Mouse (Mus musculus) fat pad, adult 2 months (tissue): ENCODE results near the gene Ccdc125.

Experiments
- DNase-seq: peaks from one replicate; pipeline ENCODE4 v3.0.0-alpha.2; 2011; ENCODE audit warnings: low read depth, low spot score; ENCODE audit errors: extremely low read depth

Ccdc125 gene

DNA sequence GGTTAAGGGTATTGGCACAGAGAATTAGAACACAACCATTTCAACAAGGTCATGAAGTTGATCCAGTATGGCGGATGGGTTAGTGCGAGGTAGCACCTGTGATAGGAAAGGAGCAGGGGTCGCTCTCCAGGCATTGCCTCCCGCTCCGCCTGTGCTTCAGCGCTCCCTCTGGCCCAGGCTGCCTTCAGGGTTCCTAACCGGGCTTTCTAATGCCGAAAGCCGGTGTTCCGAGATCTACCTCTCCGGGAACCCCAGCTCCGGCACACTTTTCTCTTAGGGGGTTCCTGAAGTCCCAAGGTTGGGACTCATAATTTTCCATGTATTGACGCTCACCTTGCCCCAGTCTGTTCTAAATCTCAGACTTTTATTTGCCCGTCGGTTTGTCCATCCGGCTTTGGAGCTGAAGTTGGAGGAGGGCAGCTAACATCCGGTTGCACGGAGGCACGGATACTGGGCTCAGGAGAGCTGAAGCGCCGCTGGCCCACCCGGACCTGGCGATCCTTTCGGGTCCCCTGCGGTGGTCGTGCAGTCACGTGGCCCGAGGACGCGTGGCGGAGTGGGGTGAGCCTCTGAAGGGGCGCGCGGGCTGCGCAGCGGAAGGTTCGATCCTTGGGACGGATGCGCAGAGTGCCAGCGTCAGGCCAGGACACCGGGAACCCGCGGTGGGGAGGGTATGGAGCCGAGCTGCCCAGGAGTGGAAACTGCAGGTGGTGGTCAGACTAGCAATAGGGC lies at the start of gene Ccdc125:
Gene Ccdc125, plus strand, starts transcription at position 427 of the 732 bp plus-strand sequence.
- no peak for DNase-seq

DNA sequence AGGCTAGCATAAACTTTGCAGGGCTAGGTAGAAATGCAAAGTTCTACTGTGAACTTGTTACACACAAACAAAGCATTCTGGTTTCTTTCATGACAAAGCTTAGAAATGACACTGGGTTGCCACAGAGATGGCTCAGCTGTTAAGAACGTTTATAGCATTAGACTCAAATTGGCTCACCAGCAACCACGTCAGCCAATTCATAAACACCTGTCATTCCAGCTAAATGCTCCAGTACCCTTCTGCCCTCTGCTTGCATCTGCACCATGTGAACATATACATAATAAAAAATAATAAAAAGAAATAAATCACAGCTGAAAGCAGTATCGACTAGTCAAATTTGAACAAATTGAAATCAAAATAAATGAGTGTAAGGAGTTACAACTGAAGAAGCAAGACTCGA lies 47.3 kb upstream of the Ccdc125 start:
- no peak for DNase-seq

DNA sequence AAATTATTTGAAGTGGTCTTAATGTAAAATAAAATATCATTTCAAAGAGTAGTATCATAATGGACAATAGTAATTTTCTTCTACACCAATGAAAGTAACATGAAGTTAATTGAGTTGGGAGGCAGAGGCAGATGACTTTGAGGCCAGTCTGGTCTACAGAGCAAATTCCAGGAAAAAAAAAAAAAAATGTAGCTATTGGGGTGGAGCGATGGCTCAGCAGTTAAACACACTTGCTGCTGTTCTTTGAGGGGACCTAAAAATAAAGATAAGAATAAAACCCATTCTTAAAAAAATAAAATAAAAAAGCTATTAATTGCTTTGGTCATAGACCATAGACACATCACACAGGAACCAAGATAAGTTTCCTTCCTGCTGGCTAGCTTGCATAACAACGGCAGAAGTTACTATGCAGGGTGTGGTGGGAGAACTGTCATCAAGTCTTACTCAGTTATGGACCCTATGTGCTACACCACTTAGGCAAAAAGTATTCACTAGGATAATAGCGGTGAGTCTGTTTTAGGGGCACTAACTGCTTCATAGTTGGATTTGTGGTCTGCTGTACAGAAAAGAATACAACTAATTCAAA lies 35.3 kb upstream of the Ccdc125 start:
- DNase-seq: no peak

DNA sequence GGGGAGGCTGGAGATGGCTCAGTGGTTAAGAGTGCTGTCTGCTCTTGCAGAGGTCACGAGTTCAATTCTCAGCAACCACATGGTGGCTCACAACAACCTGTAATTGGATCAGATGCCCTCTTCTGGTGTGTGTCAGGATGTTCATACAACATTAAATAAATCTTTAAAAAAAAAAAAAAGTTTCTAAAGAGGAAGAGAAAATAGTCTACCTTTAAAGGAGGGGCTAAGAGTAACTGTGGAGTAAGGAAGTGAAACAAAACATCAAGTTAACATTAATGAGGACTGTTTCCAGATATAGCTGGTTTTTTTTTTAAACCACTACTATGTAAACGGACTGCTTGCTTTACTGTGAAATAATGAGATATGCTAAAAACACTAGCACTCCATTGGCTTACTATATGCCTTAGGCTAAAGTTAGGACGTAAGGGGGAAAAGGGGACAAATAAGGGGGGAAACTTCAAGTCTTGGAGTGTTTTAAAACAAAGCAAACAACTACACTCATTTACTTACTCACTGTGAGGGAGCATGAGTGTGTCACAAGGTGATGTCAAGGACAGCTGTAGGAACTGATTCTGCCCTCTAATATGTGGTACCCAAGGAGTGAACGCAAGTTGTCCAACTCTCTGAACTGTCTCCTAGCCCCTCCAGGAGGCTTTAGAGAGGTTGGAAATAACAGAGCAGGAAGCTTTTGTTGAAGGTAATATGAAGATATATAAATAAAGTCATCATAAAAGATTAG lies 26.9 kb upstream of the Ccdc125 start:
- DNase-seq: no peak

DNA sequence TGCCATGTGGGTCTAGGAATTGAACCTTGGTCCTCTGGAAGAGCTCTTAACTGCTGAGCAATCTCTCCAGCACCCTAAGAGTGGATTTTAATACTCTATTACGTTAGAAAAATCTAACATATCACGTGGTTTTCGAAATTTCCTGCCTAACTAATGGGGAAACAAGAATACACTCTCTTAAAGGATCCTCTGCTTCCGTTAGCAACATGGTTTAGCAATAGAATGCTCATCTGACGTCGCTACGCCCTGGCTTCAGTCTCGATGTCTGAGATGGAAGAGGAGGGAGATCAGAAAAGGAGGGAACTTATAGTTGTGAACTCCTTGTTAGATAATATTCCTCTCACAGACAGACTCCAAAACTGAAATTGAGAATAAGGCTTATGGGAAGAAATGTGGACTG lies 21.3 kb upstream of the Ccdc125 start:
- no peak for DNase-seq

DNA sequence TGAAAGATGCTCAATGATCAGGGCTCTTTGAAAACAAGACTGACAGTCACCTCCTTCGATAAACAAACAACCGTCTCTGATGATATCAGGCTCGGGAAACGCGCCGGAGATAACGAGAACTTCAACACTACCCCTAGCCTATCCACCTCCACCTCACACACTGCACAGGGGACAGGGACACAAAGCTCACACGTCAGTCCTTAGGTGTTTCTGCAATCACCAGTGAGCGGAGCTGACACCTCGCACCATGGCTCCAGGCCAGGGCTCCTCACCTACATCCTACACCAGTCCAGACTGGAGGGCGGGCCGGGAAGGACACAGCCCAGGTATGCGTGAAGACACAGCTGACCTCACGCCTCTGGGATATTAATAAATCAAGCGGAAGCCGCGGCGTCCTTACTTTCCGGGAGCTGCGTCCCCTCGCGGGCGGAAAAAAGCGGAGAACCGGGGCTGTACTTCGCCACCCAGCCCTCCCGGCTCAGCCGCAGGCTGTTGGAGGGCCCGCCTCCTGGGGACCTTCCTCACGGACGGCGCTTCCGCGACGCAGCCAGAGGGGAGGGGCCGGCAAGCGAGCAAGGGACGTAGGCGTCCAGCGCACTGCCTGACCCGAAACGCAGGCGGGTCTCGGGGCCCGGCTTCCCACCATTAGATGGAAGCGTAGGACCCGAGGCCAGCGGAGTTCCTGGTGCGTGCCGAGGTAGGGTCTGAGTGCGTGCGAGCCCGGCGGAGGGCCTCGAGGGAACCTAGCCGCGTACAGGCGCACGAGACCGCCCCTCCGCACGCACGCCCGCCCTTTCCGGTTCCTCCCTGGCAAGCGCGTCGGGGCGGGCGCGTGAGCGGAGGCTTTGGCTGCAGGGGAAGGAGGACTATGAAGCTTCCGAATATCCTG lies 18.7 kb upstream of the Ccdc125 start, which contains the start of the genes Ak6 and Rad17:
Gene Ak6, plus strand, starts transcription at position 430 of the 889 bp plus-strand sequence.
Gene Rad17, minus strand, starts transcription at position 502 of the 889 bp plus-strand sequence.
- DNase-seq: peak; percentile 40

DNA sequence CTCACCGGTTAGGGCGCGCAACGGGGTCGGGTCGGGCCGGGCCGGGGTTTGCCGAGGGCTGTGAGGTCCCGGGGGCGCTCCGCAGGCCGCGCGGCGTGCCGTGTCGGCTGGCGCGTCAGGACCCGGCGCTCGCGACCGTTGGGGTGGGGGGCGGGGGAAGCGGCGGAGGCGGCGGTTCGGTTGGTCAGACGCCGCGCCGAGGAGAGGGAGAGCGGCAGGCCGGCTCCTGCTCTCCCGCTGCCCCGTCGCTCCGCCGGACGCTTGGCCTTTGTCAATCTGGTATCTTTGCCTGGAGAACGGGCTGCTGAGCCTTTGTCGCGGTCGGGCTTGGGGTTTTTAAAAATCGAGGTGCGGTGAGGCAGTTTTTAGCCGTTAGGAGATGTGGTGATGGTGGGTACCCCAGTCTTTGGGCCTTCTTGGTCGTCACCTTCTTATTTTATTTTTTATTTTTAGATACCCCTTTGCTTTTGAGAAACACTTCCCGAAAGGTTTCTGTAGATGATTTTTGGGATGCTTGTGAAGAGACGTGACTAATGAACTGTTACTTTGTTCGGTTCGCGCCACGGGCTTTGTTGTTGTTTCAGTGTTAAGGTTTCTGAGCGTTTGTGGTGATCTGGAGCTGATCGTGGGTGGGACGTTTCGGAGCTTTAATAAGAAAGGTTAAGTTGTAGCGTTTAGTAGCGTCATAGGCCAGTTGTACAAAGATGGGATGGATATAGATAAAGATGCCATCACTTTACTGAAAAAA lies 17.9 kb upstream of the Ccdc125 start, which contains the start of gene Taf9:
Gene Taf9, plus strand, starts transcription at position 141 of the 748 bp plus-strand sequence.
- no peak for DNase-seq

DNA sequence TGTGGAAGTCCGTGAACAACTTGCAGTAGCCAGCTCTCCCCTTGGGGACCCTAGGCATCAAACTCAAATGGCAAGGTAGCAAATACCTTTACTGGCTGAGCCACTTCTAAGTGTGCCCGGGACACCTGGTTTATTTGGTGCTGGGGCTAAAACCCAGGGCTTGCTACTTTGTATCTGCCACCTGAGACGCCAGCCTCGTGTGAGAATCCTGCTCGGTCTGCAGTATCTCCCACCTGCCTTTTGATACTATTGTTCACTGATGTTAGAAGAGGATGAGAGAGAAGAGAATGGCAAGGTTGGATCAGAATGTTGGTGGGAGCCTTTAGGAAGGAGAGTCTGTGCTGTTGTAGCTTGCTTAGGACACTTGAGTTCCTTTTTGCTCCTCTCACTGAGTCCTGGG lies 11.4 kb upstream of the Ccdc125 start:
- DNase-seq: no peak

DNA sequence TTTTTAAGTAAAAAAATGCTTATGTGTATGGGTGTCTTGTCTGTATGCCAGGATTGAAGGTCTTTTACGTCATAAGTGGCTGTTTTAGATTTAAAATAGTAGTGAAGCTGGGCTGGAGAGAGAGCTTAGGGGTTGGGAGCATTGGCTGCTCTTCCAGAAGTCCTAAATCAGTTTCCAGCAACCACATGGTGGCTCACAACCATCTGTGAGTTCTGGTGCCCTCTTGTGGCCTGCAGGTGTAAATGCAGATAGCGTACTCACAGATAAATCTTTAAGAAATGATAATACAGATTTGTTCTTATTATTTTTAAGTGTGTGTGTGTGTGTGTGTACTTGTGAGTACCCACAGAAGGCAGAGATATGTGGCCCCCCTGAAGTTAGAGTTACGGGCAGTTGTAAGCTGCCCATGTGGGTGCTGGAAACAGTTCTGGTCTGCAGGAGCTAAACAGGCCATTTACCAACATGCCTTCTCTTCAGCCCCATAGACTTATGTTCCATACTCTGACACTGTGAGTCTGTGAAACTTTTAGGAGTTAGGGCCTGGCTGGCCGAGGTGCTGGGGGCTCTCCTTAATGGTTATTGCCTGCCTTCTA lies 9.6 kb upstream of the Ccdc125 start:
- DNase-seq: no peak

DNA sequence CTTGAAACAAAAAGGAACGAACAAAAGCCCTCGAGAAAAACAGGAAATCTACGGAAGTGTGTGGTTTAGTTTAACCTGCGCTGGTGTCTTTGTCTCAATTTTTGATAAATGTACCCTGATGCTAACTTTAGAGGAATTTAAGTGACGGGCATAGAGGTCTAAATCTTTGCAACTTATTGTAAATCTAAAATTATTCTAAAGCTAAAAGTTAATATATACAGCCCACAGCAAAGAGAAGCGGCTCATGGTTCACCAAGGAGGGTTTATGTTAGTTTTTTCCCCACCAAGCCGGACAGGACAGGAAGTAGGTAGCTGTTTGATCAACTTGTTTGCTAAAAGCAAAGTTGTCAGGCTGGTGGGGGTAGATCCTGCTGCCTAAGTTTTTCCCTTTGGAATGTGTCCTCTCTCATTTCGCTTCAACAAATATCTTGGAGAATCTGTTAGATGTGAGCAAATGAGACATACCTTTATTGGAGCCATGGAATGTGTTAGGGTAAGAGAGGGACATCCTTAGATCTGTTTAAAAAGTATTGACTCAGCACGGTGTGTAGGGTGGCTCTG lies 744 bp downstream of the Ccdc125 start:
- no peak for DNase-seq

DNA sequence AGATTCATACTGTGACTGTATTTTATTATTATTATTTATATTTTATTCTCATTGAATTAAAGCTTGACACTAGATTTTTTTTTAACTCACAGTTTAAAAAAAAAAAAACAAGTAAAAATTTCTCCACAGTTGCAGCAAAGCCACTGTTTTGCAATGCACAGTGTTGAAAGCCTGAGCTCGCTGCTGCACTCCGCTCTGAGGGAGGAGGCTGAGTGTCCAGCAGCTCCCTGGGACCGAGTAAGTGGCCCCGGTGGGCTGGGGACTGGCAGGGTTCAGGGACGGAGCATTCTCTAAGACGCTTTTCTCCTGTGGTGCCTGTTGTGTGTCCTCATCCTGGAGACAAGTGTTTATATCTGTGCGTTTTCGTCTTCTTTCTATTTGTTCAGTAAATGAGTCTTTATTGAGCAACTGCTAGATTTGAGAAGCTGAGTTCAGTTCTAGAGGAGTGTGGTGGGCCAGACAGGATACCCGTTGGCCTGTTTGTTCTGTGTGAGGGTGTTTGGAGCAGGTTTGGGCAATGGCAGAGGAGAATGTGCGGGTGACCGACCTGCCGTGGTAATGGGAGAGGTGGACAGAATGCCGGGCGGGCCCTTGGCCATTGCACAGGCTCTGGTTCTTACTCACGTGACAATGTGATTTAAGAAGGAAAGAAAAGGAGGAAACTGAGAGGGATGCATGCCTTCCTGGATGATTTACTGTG lies 6.6 kb downstream of the Ccdc125 start:
- no peak for DNase-seq

DNA sequence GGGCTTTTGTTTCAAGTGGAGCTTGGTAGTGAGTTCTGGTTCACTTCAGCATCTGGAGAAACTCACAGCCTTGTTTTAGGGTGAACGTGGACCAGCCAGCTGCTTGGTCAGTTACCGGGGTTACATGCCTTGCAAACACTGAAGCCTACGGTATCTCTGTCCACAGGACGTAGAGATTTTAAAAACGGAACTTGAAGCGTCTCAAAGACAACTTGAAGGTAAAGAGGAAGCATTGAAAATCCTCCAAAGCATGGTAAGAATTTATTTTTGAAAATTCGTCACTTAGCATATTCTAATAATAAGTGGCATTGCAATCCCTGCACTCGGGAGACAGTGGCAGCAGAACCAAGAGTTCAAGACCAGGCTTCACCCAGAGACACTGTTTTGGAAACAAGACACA lies 12.1 kb downstream of the Ccdc125 start:
- DNase-seq: no peak

DNA sequence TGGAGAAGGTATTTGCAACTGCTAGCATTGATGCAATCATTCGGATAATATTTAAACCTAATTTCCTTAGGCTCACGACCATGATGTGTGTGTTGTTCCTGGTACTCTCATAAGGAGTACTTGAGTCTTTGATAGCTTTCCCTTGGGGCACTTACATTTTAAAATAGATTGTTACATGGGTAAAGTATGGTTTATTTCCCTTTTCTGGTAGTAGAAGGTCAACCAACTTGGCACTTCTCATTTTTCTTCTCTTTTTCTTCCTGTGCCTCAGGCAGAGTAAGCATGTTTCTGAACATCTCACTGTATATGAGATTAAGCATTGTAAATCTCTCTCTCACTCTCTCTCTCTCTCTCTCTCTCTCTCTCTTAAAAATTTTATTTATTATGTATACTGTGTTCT lies 13.3 kb downstream of the Ccdc125 start:
- no peak for DNase-seq

DNA sequence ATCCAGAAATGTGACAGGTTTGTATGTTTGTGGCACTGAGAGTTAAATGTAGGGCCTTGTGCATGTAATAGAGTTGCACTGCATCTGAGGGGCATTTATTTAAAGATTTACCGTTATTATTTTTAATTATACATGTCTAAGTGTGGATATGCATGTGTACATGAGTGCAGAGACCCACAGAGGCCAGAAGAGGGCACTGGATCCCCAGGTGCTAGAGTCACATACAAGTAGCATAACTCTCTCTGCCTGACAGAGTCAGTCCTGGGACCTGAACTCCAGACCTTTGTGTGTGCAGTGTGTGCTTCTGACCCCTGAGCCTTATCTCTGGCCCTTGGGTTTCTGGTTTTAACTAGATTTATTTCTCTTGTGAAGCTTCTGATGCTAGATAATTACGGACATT lies 14.8 kb downstream of the Ccdc125 start:
- DNase-seq: no peak

DNA sequence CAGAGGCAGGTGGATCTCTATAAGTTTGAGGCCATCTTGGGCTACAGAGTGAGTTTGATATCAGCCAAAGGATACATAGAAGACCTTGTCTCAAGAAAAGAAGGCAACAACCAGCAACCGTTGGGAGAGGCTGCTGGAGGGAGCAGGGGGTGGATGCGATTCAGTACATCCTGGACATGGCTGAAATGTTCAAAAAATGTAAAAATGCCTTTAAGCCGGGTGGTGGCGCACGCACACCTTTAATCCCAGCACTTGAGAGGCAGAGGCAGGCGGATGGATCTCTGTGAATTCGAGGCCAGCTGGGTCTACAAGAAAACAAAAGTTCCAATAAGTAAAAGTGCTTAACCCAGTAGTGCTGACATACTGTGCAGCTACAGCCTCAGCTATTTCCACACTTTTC lies 18.0 kb downstream of the Ccdc125 start:
- no peak for DNase-seq

DNA sequence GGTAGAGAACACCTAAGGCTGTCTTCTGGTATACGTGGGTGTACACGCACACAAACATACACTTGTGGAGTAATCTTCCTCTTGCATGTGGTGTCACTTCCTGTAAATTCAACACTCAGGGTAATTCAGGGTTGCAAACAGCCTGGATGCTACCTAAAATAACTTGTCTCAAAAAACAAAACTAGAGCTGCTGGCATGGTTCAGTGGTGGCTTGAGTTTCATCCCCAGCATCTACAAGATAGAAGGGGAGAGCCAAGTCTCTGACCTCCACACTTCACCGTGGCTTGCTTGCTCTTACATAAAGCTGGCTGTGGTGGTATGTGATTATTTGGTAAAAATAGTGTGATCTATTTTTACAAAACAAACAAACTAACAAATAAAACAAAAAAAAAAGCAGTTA lies 28.0 kb downstream of the Ccdc125 start:
- no peak for DNase-seq

DNA sequence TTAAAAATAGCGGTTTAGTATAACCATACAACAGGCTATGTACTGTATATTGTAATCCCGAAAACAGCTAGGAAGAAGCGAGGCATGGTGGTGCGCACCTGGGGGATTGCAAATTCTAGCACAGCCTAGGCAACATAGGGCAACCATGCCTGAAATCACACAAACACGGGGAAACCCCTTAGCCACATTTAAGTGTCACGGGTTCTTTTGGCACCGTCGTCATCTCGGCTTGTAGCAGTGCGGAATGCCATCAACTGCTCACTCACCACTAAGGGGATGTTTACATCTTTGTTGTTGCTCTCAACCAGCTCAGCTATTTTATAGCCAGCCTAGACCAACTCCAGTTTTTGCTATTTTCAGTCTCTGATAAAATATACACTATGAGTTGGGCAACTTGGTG lies 29.3 kb downstream of the Ccdc125 start:
- no peak for DNase-seq

DNA sequence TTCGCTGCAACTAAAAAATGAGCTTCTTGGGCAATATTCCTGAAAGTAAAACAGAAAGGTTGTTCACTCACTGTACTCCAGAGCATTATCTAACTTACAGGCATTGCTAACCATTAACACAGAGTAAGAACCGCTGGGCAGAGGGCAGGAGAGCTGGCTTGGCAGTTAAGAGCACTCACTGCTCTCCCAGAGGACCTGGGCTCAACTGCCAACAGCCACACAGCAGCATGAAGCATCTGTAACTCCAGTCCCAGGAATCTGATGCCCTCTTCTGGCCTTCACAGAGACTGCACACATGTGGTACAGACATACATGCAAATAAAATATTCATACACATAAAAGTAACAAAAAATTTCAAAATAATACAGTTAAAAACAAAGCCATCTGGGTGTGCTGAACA lies 34.0 kb downstream of the Ccdc125 start:
- DNase-seq: no peak

DNA sequence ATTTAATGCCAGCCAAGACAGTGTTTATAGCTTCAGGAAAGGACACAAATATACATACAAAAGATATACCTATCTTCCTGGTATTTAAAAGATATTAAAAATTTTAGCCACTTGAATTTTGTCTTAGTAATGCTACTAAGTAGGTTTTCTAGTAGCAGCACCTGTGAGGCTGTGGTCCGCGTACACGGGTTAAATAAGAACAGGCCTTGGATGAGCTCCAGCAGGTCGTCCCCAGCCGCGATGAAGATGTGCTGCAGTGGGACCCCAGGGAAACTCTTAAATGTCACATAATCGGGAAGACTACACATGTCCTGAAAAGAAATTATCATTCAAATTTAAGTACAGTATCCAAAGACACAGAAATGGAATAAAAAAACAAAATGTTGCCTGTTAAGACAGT lies 36.7 kb downstream of the Ccdc125 start:
- no peak for DNase-seq
